Mouse (Mus musculus) c-Kit-positive CD71-positive TER-119-negative erythroid progenitor cells, embryonic 14.5 days (primary cell): ENCODE data around the gene Ppcs.

Source experiments
- DNase-seq: peaks from one replicate; pipeline ENCODE4 v3.0.0-alpha.2; 2013; ENCODE audit warnings: low read depth

The Ppcs gene

DNA sequence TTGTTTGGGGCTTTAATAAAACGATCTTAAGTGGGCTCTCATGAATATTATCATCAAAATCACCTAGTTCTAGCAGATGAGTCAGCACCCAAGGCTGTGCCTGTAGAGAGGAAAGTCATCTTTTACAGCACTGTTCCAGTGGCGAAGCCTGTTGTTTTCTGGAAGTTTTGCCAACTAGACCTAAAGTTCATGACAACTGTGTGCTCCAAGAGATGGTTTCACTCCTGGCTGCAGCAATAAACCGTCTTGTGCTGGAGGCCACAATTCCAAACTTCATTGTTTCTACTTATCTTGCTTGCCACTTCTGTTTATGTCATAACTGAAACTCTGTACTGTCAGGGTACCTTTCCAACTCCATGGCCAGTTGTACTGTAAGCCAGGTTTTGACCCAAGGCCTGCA, 5.0 kb downstream of the Ppcs start:
- no peak for DNase-seq

- no peak for DNase-seq
Observed at GRCm38 (mm10) chr4:119415072-119415753, 7.0 kb downstream of the Ppcs start, which contains the start of gene Ccdc30. Ccdc30 (minus strand) TSS chr4:119415521.

DNA sequence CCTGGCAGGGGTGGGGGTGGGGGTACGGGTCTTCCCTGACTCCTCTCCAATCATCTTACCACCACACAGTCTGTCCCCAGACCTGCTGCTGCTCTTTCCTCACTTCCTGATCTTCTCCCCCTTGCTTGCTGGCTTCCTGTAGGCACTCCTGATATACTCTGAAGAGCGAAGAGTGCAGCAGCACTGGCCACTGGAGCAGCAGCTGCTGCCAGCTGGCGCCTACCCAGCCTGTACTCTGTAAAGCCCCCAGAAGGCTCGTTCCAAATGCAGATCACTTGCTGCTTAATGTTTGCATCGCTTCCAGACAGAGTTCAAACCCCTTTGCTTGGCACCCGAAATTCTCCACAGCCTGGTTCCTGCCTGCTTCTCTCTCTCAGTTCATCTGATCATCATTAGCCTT, 9.4 kb downstream of the Ppcs start:
- DNase-seq = no peak

DNA sequence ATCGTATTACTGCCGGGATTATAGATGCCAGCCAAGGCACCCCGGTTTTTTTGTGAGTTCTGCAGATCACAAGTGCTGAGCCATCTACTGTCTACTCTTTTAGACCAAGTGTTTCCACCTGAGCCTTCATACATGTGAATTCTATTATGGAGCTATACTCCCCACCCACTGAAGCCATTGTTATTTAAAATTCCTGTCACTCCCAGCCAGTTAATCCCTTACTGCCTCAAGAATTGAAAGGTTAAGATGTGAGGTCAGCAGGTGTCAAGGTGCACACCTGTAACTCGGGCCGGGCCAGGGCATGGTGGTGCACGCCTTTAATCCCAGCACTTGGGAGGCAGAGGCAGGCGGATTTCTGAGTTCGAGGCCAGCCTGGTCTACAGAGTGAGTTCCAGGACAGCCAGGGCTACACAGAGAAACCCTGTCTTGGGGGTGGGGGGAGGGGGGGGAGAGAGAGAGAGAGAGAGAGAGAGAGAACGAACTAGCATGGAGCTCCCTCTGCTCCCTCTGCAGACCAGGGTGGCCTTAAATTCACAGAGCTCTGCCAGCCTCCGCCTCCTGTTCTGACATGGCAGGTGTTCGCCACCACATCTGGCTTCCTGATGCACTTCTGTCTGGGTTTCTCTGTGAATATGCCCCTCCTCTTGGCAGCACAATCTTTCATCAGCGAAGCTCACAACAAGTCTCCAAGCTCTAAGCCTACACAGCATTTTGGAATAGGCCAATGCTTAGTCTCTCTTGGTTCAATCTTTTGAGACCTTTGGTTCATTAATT, 10.2 kb downstream of the Ppcs start:
- no peak for DNase-seq

DNA sequence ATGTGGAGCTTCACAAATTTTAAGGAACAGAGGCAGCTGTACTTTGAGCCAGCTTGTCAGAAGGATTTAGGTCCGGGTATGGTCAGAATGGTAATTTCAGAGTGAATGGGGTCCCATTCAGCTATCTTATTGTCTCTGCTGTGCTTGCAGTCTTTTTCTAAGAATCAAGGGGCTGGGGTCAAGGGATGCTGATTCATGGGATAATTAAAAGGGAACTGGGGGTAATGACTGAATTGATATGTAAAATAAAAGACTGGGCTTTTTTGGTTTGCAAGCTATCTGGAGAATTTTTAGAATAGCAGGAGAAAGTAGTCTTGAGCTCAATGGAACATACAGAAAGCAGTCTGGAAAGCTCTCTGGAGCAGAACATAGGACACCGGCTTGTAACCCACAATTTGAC, 18.8 kb downstream of the Ppcs start:
- DNase-seq = no peak

DNA sequence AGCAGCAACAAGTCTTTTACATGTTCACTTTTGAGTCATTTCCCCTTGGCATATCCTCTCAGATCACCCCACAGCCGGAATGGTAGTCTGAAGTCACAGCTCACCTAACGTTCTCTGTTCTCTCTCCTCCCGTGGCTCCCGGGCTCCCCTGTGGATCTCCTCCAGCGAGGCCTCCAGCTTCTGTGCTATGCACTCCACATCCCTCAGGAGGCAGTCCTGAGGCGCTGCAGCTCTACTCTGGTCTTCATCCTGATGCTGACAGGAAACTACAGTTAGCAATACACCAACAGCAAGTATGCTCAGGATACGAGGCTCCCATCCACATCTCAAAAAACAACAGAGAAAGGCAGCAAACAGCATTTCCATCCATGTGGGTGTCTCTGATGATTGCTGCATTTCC, 21.3 kb downstream of the Ppcs start:
- DNase-seq = no peak

GRCm38 (mm10) chr4:119398751-119399150, 23.5 kb downstream of the Ppcs start:
- no peak for DNase-seq

GRCm38 (mm10) chr4:119390369-119390768, 31.9 kb downstream of the Ppcs start:
- DNase-seq = peak; percentile 34

DNA sequence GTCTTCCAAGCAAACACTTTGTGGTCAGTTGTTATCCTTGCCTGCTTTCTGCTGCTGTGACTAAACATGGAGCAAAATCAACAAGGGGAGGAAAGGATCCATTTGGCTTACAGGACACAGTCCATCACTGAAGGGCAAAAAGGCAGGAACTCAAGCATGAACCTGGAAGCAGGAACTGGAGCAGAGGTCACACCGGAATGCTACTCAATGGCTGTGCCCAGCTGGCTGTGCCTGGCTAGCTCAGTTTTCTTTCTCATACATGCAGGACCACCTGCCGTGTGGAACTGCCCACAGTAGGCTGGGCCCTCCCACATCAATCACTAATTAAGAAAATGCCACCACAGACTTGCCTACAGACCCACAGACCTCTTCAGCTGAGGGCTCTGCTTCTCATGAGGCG, 33.0 kb downstream of the Ppcs start:
- DNase-seq = no peak

DNA sequence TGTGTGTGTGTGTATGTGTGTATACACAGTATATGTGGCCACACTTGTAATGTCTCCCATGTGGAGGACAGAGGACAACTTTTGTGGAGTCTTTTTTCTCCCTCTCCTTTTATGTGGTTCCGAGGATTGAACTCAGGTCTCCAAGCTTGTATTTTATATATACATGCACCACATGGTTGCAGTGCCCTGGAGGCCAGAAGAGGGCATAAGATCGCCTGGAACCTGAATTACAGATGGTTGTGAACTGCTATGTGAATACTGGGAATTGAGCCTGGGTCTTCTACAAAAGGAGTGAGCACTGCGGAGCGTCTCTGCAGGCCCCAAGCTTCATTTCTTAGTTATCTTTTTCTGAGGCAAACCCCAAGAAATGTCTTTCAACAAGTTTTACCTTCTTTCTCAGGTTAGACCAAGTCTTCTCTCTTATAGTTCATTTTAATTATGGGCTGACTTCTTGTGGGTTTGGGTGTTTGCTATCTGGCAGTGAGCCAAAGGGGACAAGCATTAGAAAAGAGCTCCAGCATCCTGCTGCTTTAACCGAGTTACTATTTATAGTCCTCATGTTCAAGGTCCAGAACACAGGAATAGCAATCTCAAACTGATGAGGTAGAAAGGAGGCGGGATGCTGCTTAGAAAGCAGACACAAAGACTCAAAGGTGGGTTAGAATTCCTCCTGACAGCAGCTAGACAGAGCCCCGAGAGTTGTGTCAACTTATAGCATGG, 40.6 kb downstream of the Ppcs start:
- no peak for DNase-seq

DNA sequence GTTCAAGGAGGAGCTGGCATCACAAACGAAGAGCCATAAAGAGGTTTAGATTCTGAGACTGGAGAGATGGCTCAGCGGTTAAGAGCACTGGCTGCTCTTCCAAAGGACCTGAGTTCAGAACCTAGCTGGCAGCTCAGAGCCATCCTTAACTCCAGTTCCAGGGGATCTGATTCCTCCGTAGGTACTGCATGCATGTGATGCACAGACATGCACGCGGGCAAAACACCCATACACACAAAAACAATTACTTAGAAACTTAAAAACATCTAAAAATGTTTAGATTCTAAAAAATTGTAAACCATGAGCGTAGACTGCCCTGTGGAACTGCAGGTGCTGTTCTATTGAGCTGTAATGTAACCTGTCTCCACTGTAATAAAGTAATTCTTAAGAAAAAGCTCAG, 52.8 kb downstream of the Ppcs start:
- DNase-seq = no peak
